Mouse (Mus musculus) heart, postnatal 14 days (tissue): Measurements from ENCODE around the gene Ccndbp1. TPM values are rescaled to one million over a fixed set of nuclear protein-coding genes. Genes with fewer than 3 reads are reported as not detected.
"Not testable (repeated sequence)": the region's sequence is repeated elsewhere in the genome, so short reads cannot be mapped to it uniquely, and the experiment has no call there.

Source experiments
- DNase-seq, 2 experiments: peaks; one replicate each; pipeline ENCODE4 v3.0.0; 2021 to 2022
- intact Hi-C: fragments of 180-260 bp; cut with DNase I; formaldehyde crosslinking; loops from one replicate; pipeline ENCODE4 v1.15.1; 2025
- long read RNA-seq, 2 experiments: library from polyadenylated mRNA; stranded (forward); transcript quantifications; one replicate each; pipeline ENCODE4 v2.0.0; 2021
- total RNA-seq, 2 experiments: library from RNA; stranded (reverse); gene quantifications; 2 replicates each; pipeline ENCODE4 v1.2.3; 2021

Ccndbp1 gene
- total RNA-seq, result 10 to 100 TPM; 37.3 to 40.9 TPM
- long read RNA-seq, experiment 1, transcript Ccndbp1-201 (11 exons, 1,569 nt), result major isoform, 46 of 48 reads
- long read RNA-seq, experiment 1, partial matches to known transcripts, result 0 of 48 reads
- long read RNA-seq, experiment 1, other reads (novel, unspliced or antisense), result 2 of 48 reads
- long read RNA-seq, experiment 2, transcript Ccndbp1-201 (11 exons, 1,569 nt), result major isoform, 38 of 43 reads
- long read RNA-seq, experiment 2, partial matches to known transcripts, result 0 of 43 reads
- long read RNA-seq, experiment 2, other reads (novel, unspliced or antisense), result 4 of 43 reads

- intact Hi-C loops, result no loop called here
Measured at GRCm38 (mm10) chr2:121007925-121008663, at the start of gene Ccndbp1. Ccndbp1 (plus strand) TSS chr2:121008403.

DNA sequence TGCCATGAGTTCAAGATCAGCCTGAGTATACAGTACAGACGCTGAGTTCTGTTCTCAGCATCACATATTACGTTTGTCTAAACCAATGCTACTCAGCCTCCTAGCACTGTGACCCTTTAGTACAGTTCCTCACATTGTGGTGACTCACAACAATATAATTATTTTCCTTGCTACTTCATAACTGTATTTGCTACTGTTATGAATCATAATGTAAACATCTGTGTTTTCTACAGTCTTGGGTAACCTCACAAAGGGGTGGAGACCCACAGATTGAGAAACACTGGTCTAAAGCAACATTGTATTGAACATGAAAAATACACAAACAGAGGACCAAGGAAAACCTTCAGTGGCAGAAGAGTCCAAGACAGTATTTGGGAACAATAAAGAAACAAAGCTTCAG is 48.8 kb upstream of the Ccndbp1 start:
- intact Hi-C loops, result no loop called here
- no peak for DNase-seq

More at GRCm38 (mm10) chr2:121007925-121008663, at the start of gene Ccndbp1:
- DNase-seq, result peak; percentile 91 to 93

DNA sequence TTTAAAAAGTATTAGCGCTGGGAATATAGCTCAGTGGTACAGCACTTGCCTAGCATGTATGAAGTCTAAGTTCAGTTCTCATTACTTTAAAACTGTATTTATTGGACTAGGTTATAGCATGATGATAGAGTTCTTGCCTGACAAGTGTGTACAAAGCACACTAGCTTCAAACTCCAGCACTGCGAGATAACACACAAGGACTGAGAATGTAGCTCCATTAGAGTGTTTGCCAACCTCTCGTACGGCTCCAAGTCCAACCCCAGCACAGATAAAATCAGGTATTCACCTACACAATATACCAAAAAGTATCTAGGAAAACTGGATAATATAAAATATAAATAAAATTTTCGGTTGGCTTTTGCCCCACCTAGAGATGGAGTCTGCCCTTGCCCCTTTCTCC is 48.4 kb upstream of the Ccndbp1 start:
- intact Hi-C loops, result no loop called here
- DNase-seq, result no peak

DNA sequence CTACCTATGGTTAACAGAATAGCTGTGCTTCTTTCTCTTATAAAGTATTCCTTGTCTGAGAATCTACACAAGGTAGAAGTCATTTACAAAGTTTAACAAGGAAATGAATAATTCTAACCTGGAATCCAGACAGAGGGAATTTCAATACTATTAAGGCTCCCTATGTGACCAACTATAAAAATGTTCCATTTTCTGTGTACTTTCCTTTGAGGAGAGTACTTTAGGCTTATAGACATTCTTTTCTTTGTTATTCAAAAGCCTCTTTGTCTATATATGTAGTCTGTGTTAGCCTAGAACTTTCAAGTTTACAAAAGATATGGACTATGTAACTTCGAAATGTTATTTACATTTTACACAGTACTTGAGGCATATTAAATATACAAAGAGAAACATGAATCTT is 47.9 kb upstream of the Ccndbp1 start:
- intact Hi-C loops, result no loop called here
- DNase-seq, result no peak

DNA sequence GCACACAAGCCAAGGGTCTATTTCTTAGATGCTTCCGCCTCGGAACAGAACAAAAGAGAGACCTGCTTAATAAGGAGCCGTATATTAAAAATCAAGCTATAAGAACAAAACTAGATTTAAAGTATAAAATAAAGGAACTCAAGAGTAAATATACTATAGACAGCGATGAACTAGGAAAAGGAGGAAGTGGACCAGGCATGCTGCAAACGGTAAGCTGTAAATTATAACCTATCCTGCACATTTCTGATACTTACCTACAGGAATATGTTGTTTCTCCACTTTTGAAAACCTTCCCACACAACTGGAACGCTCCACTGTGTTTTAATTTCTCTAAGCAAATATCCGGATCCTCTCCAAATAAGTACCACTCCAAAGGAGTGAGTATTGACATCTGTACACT is 45.1 kb upstream of the Ccndbp1 start:
- DNase-seq, result no peak
- intact Hi-C loops, result no loop called here

DNA sequence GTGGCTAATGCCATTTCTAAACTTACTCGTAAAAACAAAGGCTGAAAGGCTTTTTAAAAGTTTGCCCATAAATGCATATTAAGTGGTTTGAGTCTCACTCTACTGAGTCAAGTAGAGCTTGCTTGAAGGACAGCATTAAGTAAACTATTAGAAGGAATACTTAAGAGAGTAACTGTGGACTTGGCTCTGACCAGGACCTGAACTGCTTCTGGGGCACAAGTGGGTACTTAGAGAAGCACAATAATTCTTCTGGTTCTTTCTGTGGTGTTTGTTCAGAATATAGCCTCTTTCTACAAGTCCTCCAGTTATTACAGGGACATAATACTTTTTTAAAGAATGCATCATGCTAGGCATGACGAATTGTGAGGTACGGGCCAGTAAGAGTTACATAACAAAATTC is 42.7 kb upstream of the Ccndbp1 start:
- intact Hi-C loops, result no loop called here
- no peak for DNase-seq

GRCm38 (mm10) chr2:120970045-120970539 is 38.1 kb upstream of the Ccndbp1 start:
- intact Hi-C loops, result no loop called here
- peak in 1 of 2 experiments; percentile 11 for DNase-seq

- DNase-seq, result peak; percentile 86 to 90
- intact Hi-C loops, result no loop called here
Measured at GRCm38 (mm10) chr2:120970559-120971080, 37.6 kb upstream of the Ccndbp1 start, which contains the start of gene Ubr1. Ubr1 (minus strand) TSS chr2:120970715.

- intact Hi-C loops, result no loop called here
- no peak for DNase-seq
Measured at GRCm38 (mm10) chr2:120971766-120972165, 36.4 kb upstream of the Ccndbp1 start.

GRCm38 (mm10) chr2:120972257-120972656 is 35.9 kb upstream of the Ccndbp1 start:
- intact Hi-C loops, result not testable (repeated sequence)

GRCm38 (mm10) chr2:120972964-120973363 is 35.2 kb upstream of the Ccndbp1 start:
- intact Hi-C loops, result no loop called here
- DNase-seq, result no peak

More at GRCm38 (mm10) chr2:120972257-120972656, 35.9 kb upstream of the Ccndbp1 start:
- DNase-seq, result not testable (repeated sequence)

- intact Hi-C loops, result no loop called here
- DNase-seq, result no peak
Measured at GRCm38 (mm10) chr2:120976308-120976707, 31.9 kb upstream of the Ccndbp1 start.

DNA sequence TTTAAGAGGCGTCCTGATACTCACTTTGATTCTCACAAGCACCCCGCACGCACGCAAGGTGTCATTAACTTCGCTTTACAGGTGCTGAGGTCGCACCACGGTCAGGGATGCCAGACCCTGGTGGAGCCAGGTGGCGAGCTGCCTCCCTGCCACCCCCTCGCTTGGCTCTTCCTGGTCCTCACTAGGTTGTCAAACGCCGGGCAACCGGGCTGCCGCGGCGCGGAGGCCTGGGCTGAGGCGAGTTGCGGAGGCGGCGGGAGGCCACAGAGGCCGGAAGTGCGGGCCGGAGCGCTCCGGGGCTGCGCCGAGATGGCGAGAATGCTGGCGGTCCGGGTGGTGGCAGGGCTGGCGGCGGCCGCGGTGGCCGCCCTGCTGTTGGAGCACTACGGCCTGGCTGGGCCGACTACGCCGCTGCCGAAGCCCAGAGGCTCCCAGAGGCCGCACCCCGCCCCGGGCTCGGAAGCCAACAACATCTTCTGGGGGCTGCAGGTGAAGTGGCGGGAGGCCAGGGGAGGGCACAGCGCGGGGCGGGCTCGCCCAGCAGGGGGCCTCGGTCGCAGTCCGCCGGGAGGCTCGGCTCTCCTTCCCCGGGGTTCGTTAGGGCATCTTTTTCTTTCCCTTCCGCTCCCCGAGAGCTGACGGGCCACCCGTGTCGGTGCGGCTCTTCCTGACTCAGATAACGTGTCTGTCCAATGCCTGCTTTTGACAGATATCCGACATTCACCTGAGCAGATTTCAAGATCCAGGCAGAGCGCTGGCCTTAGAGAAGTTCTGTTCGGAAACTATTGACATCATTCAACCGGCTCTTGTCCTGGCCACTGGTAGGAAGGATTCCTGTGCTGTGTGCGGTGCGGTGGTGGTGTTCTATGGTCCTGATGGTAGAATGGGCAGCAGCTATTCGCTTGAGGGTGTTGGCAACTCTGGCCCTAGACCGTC is 30.9 kb upstream of the Ccndbp1 start, which contains the start of gene Tmem62:
Tmem62 (plus strand) TSS at position 28 of the 936 bp plus-strand sequence.
- intact Hi-C loops, result no loop called here
- DNase-seq, result peak; percentile 72 to 76

DNA sequence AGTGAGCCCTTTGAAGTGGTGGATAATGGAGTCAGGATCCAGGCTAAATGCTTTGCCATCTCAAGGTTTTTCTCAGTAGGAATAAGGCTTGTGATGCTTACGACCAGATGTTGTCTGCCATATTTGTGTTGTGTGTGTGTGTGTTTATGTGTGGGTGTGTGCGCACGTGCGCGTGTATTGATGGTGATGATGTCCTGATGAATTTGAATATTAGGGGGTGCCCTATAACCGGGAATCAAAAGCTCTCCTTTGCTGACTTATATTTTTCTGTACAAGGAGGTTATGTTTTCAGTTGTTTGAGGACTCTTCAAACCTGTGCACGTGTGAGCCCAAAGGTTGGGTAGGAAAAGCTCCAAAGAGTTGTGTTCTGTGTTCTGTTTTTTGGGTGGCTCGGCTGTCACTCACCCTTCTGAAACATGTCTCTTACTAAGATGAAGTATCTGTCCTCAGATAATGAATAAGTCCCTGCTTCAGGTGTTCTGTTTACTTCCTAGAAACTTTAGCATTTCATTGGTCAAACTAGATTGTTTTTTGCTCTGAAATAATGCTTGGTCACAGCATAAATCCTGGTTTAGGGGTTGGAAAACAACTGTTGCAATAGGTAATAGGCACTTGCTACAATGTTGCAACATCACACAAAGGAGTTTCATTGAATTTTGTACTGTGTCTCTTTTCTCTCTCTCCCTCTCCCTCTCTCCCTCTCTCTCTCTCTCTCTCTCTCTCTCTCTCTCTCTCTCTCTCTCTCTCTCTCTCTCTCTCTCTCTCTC is 30.1 kb upstream of the Ccndbp1 start:
- intact Hi-C loops, result no loop called here
- DNase-seq, result no peak

DNA sequence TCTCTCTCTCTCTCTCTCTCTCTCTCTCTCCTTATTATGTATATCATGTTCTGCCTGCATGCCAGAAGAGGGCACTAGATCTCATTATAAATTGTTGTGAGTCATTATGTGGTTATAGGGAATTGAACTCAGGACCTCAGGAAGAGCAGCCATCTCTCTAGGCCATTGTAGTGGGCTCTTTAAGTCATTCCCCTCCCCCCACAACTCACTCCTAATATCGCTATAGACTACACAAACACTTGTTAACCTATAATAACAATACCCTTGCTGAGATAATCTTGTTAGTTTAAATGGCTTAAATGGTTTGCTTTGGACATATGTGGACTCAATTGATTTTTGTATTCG is 29.5 kb upstream of the Ccndbp1 start:
- DNase-seq, result no peak
- intact Hi-C loops, result no loop called here

DNA sequence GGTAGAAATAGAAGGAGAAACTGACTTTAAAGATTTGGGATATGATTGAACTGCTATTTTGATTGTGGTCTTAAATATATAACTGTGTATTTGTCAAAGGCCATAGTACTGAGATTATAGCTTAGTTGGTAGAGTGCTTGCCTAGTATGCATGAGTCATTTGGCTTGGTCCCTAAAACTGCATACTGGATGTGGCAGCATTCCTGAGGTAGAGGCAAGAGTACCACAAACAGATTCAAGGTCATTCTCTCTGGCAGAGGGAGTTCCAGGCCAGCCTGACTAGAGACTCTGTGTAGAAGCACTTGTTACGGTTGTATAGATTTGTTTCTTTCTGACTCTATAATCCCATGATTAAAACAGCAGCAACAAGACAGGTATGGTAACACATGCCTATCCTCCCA is 28.4 kb upstream of the Ccndbp1 start:
- intact Hi-C loops, result no loop called here
- no peak for DNase-seq

GRCm38 (mm10) chr2:120980861-120981260 is 27.3 kb upstream of the Ccndbp1 start:
- intact Hi-C loops, result no loop called here
- DNase-seq, result no peak

DNA sequence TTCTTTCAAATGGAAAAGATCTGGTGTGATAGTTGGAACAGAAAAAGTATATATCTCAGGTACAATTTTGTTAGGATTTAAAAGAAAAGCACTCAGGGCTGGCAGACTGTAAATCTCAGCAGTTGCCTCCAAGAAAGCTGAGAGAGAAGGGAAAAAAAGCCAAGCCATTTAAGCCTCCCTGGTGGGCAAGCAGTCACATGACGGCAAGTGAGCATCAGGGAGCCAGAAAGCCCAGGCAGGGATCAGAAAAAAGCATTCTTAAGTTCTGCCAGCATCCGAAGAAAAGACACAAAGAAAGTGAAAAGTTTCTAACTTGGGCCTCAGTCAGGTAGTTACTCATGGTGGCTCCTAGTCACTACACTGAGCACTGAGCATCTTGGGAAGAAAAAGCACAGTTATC is 24.6 kb upstream of the Ccndbp1 start:
- DNase-seq, result no peak
- intact Hi-C loops, result no loop called here

GRCm38 (mm10) chr2:120985241-120985640 is 23.0 kb upstream of the Ccndbp1 start:
- no peak for DNase-seq
- intact Hi-C loops, result no loop called here

- no peak for DNase-seq
- intact Hi-C loops, result no loop called here
Measured at GRCm38 (mm10) chr2:120991196-120991595, 17.0 kb upstream of the Ccndbp1 start.
